Mouse (Mus musculus): ENCODE results near the gene Ndufb5.

Ndufb5 gene

DNA sequence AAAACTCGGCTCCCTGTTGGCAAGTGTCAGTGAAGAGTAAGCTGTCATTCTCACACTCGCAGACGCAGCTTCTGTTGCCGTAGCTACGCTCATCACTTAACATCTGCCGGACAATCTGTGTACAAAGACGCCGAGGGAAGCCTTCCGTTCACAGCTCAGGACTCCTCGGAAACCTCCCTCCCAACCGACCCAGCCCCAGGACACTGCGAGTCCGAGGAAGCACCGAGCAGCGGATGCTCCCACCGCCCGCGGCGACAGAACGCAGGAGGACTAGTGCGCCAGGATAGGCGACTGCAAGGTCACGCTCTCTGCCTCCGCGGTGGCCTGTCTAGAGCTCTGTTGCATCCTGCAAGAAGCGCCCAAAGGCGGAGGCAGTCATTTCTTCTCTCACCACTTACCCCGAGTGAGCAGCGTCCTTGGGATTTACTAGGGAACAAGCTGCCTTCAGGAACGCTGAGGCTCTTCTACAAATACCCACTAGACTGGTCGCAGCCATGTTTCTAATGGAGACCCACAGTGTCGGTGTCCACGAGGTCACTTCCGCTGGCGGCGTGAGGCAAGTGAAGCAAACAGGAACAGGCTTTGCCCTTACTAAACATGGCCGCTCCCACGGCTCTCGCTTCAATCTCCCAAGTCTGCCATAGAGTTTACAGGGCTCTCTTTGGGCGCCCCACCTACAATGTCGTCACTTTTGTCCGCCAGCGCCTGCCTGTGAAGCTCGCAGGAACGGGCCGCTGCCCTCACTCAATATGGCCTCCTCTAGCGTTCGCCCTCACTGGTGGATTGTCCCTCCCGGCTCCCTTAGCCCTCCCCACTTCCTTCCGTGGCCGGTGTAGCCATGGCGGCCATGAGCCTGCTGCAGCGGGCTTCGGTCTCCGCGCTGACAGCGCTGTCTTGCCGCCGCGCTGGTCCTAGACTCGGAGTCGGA lies at the start of gene Ndufb5:
TSS of gene Ndufb5 (plus strand) at position 747 of the 928 bp plus-strand sequence.
- in situ Hi-C loops (cut with MboI, MseI) = loop anchor here in 1 of 2 experiments (5.0 to 25.0 kb wide), 3 partner anchors 1301 to 1949 kb away; partner anchors contain the start of gene Sec62

DNA sequence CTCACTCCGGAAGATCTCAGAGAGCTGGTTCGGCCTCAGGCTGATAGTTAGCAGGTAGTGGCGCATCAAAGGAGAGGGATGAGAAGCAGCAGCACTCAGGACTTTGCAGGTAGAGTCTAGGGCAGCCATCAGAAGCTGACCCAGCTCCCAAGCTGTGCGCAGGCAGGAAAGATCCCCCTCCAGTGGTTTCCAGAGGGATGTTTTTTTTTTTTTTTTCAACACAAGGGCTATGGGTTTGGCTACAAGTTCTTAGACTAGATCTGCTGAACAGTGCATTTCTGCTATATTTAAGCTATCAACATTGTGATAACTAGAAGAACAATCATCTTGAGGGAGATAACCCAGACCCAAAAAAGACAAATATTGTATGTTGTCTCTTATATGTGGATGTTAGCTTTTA lies 49.6 kb upstream of the Ndufb5 start:
- in situ Hi-C loops (cut with MboI, MseI) = loop anchor here in 1 of 2 experiments (25.0 kb wide), 1 partner anchor 900 kb away; no protein-coding TSS in a partner anchor

DNA sequence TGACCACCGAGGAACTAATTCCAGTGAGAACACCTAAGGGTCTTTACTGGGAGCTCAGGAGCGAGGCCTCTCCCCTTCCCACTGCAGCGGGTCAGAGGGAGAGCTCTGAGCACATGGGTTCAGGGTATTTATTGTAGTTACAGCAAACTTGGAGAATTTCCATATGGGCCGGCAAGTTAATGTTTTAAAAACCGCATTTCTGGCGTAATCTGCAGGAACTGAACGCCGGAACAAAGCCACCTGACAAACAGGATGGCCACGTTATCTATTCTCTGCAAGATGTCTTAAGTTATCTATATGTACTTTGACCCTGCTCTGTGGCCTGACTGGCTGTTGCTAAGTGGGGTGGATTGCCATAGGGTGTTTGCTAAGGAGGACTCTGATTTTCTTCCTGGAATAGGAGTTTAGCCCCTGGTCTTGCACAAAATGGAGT lies 47.2 kb upstream of the Ndufb5 start:
- in situ Hi-C loops (cut with MboI, MseI) = loop anchor here in 1 of 2 experiments (25.0 kb wide), 1 partner anchor 902 kb away; no protein-coding TSS in a partner anchor

DNA sequence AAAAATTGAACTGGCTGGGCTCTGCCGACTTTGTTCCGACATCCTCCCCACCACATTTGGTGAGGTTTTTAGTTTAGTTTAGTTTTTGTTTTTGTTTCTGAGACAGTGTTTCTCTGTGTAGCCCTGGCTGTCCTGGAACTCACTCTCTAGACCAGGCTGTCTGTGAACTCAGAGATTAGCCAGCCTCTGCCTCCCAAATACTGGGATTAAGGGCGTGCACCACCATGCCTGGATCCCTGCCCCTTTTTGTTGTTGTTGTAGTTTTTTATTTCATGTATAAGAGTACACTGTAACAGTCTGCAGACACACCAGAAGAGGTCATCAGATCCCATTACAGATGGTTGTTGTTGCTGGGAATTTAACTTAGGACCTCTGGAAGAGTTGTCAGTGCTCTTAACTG lies 46.8 kb upstream of the Ndufb5 start:
- in situ Hi-C loops (cut with MboI, MseI) = loop anchor here (10.0 to 25.0 kb wide), 3 partner anchors 85 to 903 kb away; no protein-coding TSS in a partner anchor

DNA sequence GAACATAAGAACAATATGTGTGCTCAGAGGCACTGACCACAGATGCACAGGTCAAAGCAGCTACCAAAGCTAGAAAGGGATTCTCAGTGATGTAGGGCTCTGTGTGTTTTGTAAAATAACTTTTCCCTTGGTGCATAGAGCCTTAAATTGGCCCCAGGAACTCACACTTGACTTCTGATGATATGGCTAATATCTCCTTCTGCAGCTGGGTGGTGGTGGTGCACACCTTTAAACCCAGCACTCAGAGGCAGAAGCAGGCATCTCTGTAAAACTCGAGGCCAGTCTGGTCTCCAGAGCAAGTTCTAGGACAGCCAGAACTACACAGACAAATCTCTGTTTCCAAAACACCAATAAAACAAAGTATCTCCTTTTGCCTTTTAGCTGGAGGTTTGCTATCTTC lies 45.9 kb upstream of the Ndufb5 start:
- in situ Hi-C loops (cut with MboI, MseI) = loop anchor here (10.0 to 25.0 kb wide), 3 partner anchors 86 to 904 kb away; no protein-coding TSS in a partner anchor

DNA sequence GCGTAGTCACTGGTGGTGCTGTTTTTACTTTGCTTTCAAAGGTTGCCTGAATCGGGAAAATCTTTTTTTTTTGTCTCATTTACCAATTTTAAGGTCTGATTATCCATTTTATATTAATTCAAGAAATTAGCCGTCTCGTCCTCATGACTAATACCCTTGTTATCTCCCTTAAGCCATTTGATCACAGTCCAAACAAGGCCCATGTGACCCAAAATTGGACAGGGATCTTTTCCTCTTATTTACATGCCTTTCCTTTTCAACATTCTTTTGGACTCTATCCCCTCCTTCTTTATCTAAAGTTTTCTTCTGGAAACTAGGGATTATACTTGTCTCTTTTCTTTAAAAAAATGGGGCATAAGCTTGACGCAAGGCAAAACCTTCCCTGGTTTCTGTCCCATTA lies 44.9 kb upstream of the Ndufb5 start:
- in situ Hi-C loops (cut with MboI, MseI) = loop anchor here (10.0 to 25.0 kb wide), 3 partner anchors 87 to 905 kb away; no protein-coding TSS in a partner anchor

DNA sequence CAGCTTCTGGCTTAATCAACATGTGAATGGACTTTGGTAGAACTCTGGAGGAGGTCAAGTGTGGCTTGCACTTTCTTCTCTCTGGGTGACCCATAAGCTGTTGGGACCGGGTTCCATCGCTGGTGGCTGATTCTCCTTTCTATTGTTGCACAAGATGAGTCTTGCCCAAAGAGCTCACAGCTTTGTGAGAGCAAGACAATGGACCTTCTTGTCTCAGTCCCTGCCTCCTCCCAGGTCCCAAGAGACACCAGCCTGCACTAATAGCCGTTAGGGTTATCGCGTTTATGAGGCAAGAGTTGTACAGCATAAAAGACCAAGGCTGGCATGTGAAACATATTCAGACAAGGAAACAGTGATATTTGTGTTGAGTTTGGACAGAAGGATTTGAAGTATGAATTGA lies 42.6 kb upstream of the Ndufb5 start:
- in situ Hi-C loops (cut with MboI, MseI) = loop anchor here (10.0 to 25.0 kb wide), 3 partner anchors 89 to 907 kb away; no protein-coding TSS in a partner anchor

DNA sequence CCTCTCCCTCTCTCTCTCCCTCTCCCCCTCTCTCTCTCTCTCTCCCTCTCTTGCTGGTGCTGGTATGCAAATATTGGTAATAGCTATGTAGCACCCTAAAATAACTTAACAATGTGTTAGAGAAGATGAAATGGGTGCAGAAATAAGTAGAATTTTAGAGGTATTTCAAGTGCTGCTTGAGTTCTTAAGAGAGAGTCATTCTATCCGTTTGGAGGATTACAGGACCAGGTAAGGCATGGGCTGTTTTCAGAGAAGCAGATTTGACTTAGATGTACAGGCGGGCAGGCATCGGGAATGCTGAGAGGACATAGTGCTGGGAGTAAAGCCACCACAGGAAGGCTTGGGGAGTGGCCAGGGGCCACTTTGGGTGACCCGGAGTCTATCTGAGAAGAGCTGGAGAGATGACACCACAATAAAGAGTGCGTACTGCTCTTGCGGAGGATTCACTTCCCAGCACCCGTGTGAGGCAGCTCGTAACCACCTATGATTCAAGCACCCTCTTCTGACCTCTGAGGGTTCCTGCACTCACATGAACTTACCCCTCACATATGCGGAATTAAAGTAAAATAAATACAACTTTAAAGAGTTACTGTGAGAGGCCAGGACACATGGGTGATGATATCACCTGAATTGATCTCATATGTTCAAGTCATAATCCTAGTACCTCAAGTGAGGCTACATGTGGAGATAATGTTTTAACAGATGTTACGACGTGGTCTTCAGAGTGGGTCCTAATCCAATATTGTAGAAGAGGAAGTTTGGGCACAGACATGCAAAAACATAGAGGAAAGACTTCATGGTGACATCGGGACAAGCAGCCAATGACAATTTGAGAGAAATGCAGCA lies 41.8 kb upstream of the Ndufb5 start:
- in situ Hi-C loops (cut with MboI, MseI) = loop anchor here (5.0 to 25.0 kb wide), 5 partner anchors 90 to 908 kb away; no protein-coding TSS in a partner anchor

DNA sequence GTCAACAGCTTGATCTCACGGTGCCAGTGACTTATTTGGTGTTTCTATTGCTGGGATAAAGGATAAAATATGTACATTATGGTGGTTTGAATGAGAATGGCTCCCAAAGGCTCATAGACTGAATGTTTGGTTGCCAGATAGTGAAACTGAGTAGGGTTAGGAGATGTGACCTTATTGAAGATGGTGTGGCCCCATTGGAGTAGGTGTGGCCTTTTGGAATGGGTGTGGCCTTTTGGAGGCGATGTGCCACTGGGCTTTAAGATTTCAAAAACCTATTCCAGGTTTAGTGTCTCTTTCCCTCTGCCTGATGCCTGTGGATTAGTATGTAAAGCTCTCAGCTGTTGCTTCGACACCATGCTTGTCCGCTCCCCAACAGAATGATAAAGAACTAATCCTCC lies 41.2 kb upstream of the Ndufb5 start:
- in situ Hi-C loops (cut with MboI, MseI) = loop anchor here (5.0 to 25.0 kb wide), 5 partner anchors 91 to 908 kb away; no protein-coding TSS in a partner anchor

DNA sequence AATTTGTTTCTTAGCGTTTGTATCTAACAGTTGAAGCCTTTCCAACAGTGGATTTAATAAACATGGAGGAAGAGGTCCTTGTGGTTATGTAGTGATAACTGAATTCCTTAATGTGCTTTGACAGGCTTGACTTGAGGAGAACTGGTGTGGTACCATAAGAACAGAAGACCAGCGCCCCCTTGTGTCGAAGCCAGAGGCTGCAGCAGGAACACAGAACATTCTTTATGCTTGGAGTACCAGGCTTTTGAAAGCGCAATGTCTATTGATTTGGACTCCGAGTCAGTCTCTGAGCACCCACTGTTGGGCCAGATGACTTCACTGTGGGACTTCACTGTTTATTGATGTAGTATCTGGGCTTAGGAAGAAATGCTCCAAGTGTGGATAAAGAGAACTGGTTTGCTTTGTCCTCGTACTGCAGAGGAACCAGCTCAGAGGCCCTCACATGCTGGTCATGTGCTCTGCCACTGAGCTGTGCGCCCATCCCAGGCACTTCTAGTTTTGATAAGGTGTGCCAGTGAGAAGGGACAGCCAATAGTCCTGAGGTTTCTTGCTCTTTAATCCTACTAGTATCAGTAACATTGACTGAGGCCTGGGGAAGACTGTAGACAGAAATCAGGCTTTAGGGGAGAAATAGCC lies 38.4 kb upstream of the Ndufb5 start:
- in situ Hi-C loops (cut with MboI, MseI) = loop anchor here (5.0 to 25.0 kb wide), 5 partner anchors 94 to 911 kb away; no protein-coding TSS in a partner anchor

DNA sequence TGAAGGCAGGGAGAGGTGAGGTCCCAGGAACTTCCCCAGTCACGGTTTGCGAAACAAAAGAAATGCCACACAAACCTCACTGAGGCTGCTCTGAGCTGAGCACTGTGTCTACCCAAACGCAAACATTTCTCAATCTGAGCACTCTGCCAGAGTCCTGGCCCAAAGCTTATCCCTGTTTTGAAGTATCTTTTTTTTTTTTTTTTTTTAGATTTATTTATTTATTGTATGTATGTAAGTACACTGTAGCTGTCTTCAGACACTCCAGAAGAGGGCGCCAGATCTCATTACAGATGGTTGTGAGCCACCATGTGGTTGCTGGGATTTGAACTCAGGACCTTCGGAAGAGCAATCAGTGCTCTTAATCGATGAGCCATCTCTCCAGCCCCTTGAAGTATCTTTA lies 32.8 kb upstream of the Ndufb5 start:
- in situ Hi-C loops (cut with MboI, MseI) = loop anchor here in 1 of 2 experiments (5.0 kb wide), 1 partner anchor 92 kb away; no protein-coding TSS in a partner anchor

DNA sequence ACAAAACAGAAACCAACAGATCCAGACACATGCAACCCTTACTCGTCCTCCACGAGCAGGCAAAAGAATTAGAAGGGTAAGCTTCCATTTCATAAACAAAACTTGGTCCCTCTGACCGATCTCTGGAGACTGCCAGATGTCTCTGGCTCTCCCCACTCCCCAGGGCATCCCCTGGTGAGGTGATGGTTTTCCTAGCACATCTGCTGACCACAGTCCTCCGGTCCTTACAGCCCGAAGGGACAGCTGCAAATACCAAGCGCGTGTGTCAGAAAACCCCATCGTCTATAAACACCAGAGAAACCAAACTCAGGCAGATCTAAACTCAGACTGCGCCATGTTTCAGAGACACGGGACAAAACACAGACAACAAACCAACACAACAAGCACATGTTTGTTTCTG lies 32.2 kb upstream of the Ndufb5 start:
- in situ Hi-C loops (cut with MboI, MseI) = loop anchor here (5.0 kb wide), 2 partner anchors 92 to 177 kb away; partner anchors contain the start of gene Mfn1 (in 1 of the 2)

DNA sequence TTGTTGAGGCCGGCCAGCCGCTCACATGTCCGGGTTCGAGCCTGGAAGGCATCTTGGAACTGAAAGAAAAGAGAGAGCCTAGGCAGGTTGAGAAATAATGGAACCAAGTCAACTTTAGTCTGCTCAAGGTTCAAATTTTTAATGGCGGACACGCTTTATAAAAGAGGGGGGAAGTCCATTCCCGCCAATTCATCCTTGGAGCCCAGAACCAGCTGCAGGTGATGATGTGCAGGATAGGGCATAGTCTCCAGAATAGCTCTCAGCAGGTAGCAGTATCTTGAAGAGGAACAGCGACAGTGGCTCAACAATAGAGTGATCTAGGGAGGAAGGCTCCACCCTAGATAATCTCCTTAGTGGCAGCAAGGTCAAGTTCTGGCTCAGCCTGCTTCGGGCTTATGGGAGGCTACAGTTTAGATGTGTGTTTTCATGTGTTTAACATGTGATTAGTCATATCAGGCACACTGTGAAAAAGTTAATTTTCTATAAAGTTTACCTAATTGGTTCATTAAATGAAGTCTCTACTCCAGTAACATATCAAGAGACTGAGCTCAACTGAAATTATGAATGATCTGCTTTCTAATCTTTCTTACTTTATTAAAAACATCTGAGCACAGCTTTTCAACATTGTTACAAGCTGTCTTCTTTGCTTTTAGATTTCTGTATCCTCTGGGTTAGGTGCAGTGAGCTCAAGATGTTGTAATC lies 31.0 kb upstream of the Ndufb5 start, which contains the start of gene Actl6a:
TSS of gene Actl6a (plus strand) at position 652 of the 702 bp plus-strand sequence.
- in situ Hi-C loops (cut with MboI, MseI) = loop anchor here in 1 of 2 experiments (5.0 kb wide), 1 partner anchor 178 kb away; the partner anchor contains the start of gene Mfn1

DNA sequence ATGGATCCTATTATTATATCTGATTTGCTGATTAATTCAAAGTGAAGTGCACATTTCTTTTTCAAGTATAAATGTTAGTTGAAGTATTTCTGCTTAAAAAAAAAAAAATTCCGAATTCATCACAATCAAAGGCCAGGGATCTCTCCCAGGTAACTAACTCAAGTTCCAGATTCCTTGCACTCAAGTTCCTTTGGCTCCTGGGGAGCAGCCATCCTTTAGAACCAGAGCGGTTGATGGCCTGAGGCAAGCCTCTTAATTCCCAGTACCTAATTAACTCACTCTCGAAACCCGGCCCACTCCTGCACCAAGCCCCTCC lies 28.8 kb upstream of the Ndufb5 start:
- in situ Hi-C loops (cut with MboI, MseI) = loop anchor here in 1 of 2 experiments (5.0 kb wide), 1 partner anchor 181 kb away; the partner anchor contains the start of gene Mfn1

DNA sequence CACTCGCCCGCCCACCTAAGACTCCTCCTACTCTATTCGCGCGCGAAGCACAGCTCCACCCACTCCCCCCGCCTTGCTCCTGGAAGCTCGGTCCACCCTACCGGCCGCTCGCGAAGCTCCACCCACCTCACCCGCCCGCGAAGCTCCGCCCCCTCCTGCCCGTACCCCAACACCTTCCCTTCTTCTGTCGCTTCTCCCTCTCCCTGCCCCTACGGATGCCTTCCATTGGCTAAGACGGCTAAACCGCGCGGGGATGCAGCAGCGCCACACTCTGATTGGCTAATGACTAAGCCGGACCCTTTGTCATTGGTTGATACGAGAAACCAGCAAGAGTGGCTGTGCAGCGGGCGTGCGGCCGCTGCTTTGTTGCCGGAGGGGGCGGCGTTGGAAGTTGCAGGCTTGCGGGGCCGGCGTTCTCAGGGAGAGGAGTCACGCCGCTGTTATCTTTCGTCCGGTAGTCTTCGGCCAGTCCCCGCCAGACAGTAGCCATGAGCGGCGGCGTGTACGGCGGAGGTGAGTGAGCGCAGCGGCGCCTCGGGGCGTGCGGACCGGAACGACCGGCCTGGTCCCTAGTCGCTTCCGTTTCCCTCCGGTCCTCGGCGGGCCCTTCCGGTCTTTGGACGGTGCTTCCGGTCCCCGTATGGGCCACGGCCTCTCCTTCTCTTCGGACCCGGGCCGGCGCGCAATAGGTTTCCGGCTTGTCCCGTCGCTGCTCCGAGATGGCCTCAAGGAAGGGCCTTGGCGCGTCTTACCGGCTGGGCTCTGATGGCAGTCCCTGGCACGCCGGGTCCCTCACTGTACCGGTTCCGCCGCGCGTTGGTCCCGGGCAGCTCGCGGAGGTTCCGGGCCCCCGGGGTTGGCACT lies 28.2 kb upstream of the Ndufb5 start:
- in situ Hi-C loops (cut with MboI, MseI) = loop anchor here in 1 of 2 experiments (5.0 kb wide), 1 partner anchor 181 kb away; the partner anchor contains the start of gene Mfn1

DNA sequence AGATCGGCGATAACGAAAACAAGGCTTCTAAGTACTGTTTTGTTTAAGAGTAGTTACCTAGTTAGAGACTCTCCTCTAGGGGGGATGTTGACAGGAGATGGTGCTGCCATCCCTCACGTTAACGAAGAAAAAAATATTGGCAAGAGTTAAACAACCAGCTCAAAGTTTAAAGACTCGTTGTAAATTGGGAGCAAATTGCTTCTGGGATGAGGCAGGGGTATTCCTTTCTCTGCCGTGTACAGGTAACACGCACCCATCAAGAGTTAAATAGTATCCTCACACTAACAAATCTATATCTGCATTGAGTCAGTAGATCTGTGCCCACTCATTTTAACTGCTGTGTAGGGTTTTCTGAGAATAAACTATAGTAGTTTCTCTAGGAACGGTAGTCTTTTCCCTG lies 27.4 kb upstream of the Ndufb5 start:
- in situ Hi-C loops (cut with MboI, MseI) = loop anchor here in 1 of 2 experiments (5.0 kb wide), 1 partner anchor 182 kb away; the partner anchor contains the start of gene Mfn1

DNA sequence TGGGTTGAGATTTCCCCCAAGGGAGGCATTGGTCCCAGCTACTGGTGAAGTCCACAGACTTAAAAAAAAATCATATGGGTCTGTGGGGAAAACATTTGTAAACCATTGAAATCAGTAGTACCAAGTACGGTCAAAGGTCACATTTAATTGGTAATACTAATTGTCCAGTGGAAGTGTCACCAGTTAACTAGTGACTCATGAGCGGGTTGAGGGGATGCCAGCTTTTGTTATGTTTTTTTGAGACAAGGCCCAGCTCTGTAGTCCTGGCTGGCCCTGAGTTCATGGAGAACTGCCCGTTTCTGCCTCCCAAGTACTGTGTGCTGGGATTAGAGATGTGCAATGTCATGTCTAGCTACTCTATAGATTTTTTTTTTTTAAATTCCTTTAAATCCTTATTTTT lies 23.1 kb upstream of the Ndufb5 start:
- in situ Hi-C loops (cut with MboI, MseI) = loop anchor here in 1 of 2 experiments (5.0 to 10.0 kb wide), 2 partner anchors 1091 to 1329 kb away; no protein-coding TSS in a partner anchor

DNA sequence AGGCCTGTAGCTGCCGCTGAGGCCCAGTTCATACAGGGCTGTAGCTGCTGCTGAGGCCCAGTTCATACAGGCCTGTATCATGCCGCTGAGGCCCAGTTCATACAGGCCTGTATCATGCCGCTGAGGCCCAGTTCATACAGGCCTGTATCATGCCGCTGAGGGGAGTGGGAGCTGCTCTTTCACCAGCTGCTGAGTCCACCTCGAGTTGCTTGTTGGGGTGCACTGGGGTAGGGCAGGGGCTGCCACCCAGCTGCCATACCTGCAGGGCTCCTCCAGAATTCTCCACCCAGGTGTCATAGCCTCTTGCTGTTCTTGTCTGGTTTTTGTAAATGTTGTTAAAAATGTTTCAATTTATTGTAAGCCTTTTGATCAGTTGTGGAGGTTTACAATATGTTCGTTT lies 19.4 kb upstream of the Ndufb5 start:
- in situ Hi-C loops (cut with MboI, MseI) = loop anchor here in 1 of 2 experiments (10.0 kb wide), 1 partner anchor 1087 kb away; no protein-coding TSS in a partner anchor

All from T-helper 17 cell (primary cell).